Mouse (Mus musculus): ENCODE measurements around the gene Mta1. TPM values are rescaled to one million over a fixed set of nuclear protein-coding genes. Genes with fewer than 3 reads are reported as not detected.

Mta1 gene
- polyA plus RNA-seq, 1 experiment from 2014 or later = 22.0 TPM

GRCm38 (mm10) chr12:113152272-113152661, 54.2 kb downstream of the Mta1 start:
- DNase-seq (no peak), ATAC-seq (ENCODE audit: low FRiP score, low TSS enrichment) (no peak)
- Histone ChIP-seq H3K27ac (replicated peaks; ENCODE audit: low read depth, low read length) (no peak overlapping the region), H3K36me3 (ENCODE audit: control insufficient read depth, insufficient read depth, low read length) (no peaks in the 10 kb centered on the region), H3K4me2 (ENCODE audit: low read length) (peak overlapping the region; percentile 58), H3K4me3 (replicated peaks; ENCODE audit: low read depth, low read length) (peak overlapping the region; percentile 30), H3K27me3 (ENCODE audit: control insufficient read depth, insufficient read depth, low read length) (peaks cover 14% of the 10 kb centered on the region; the same call in 1 of the 2 replicates), H3K9ac (replicated peaks; ENCODE audit: low read length) (no peak overlapping the region; the same call in 1 of the 2 replicates), H3K4me1 (ENCODE audit: control insufficient read depth, insufficient read depth, low read length) (peaks cover 20% of the 10 kb centered on the region), H3K9me3 (ENCODE audit: control insufficient read depth, low read length) (no peaks in the 10 kb centered on the region)
- WGBS = 32% methylated on average over 19 of the region's 19 CpGs

- H3K36me3 ChIP-seq (ENCODE audit: control insufficient read depth, insufficient read depth, low read length) = no peaks in the 10 kb centered on the region
- H3K27ac ChIP-seq (replicated peaks; ENCODE audit: low read depth, low read length) = no peak overlapping the region
- no peak for ATAC-seq (ENCODE audit: low FRiP score, low TSS enrichment)
- no peak overlapping the region for H3K9ac ChIP-seq (replicated peaks; ENCODE audit: low read length)
- H3K4me2 ChIP-seq (ENCODE audit: low read length) = no peak overlapping the region
- H3K4me1 ChIP-seq (ENCODE audit: control insufficient read depth, insufficient read depth, low read length) = peaks cover 20% of the 10 kb centered on the region
- no peak for DNase-seq
- 77% methylated on average over 6 of the region's 6 CpGs for WGBS
- no peak overlapping the region for H3K4me3 ChIP-seq (replicated peaks; ENCODE audit: low read depth, low read length)
- H3K9me3 ChIP-seq (ENCODE audit: control insufficient read depth, low read length) = no peaks in the 10 kb centered on the region
- H3K27me3 ChIP-seq (ENCODE audit: control insufficient read depth, insufficient read depth, low read length) = peaks cover 14% of the 10 kb centered on the region; the same call in 1 of the 2 replicates
These were observed 55.0 kb downstream of the Mta1 start for GRCm38 (mm10) chr12:113152991-113153525.

DNA sequence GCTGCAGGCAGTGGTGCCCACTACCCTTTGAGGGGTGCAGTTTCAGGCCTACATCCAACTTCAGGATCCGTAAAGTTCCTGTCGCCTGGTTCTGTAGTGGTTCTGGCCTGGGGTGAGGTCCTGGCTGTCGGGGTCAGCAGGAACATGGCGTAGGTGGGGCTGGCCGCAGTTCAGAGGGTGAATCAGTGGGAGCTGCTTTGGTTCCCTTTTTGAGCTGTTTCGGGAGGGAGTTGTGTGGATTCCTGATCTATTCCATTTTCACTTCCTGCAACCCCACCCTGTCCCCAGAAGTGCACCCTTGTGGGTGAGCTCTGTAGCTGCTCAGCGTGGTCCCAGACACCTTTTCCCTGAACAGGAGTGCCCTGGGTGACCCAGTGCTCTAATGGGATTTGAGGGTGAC, 55.9 kb downstream of the Mta1 start:
- 92% methylated on average over 7 of the region's 7 CpGs for WGBS
- no peak overlapping the region for H3K9ac ChIP-seq (replicated peaks; ENCODE audit: low read length)

DNA sequence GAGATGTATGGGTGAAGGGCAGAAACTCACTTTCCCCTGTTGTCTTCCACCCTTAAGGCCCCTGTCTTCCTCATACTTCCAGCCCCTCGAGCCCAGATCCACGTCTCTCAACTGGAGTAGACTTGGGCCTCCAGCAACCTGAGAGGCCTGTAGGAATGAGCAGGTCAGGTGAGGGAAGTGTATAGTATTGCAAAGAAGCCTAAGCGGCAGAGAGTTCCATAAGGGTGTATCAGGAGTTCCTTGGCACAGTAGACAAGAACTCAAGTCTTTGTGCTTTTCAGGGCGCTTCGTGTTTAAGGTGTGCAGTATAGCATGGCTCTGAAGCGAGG, 56.6 kb downstream of the Mta1 start:
- Histone ChIP-seq H3K9me3 (ENCODE audit: control insufficient read depth, low read length) (no peaks in the 10 kb centered on the region), H3K27me3 (ENCODE audit: control insufficient read depth, insufficient read depth, low read length) (peaks cover 14% of the 10 kb centered on the region; the same call in 1 of the 2 replicates), H3K9ac (replicated peaks; ENCODE audit: low read length) (0 out of 2 replicates have a peak overlapping the region, but pooled peaks have one; percentile 47), H3K36me3 (ENCODE audit: control insufficient read depth, insufficient read depth, low read length) (no peaks in the 10 kb centered on the region), H3K4me1 (ENCODE audit: control insufficient read depth, insufficient read depth, low read length) (peaks cover 20% of the 10 kb centered on the region), H3K4me3 (replicated peaks; ENCODE audit: low read depth, low read length) (0 out of 2 replicates have a peak overlapping the region, but pooled peaks have one; percentile 61), H3K4me2 (ENCODE audit: low read length) (peak overlapping the region; percentile 75), H3K27ac (replicated peaks; ENCODE audit: low read depth, low read length) (no peak overlapping the region)
- 80% methylated on average over 6 of the region's 6 CpGs for WGBS
- DNase-seq (no peak), ATAC-seq (ENCODE audit: low FRiP score, low TSS enrichment) (no peak)

More for the DNA sequence above, 55.9 kb downstream of the Mta1 start:
- Histone ChIP-seq H3K27me3 (ENCODE audit: control insufficient read depth, insufficient read depth, low read length) (peaks cover 14% of the 10 kb centered on the region; the same call in 1 of the 2 replicates), H3K27ac (replicated peaks; ENCODE audit: low read depth, low read length) (no peak overlapping the region), H3K36me3 (ENCODE audit: control insufficient read depth, insufficient read depth, low read length) (no peaks in the 10 kb centered on the region), H3K4me3 (replicated peaks; ENCODE audit: low read depth, low read length) (no peak overlapping the region), H3K4me2 (ENCODE audit: low read length) (no peak overlapping the region), H3K9me3 (ENCODE audit: control insufficient read depth, low read length) (no peaks in the 10 kb centered on the region), H3K4me1 (ENCODE audit: control insufficient read depth, insufficient read depth, low read length) (peaks cover 20% of the 10 kb centered on the region)
- ATAC-seq (ENCODE audit: low FRiP score, low TSS enrichment) (no peak), DNase-seq (no peak)

GRCm38 (mm10) chr12:113155076-113155771, 57.1 kb downstream of the Mta1 start:
- H3K4me3 ChIP-seq (replicated peaks; ENCODE audit: low read depth, low read length) = peak overlapping the region; percentile 61
- H3K27ac ChIP-seq (replicated peaks; ENCODE audit: low read depth, low read length) = peak overlapping the region; percentile 61
- ATAC-seq (ENCODE audit: low FRiP score, low TSS enrichment) (peak; percentile 3; the same call in 1 of the 2 replicates), DNase-seq (no peak)
- H3K4me1 ChIP-seq (ENCODE audit: control insufficient read depth, insufficient read depth, low read length) = peaks cover 20% of the 10 kb centered on the region
- H3K9me3 ChIP-seq (ENCODE audit: control insufficient read depth, low read length) = no peaks in the 10 kb centered on the region
- 5% methylated on average over 32 of the region's 32 CpGs for WGBS
- peak overlapping the region; percentile 75 for H3K4me2 ChIP-seq (ENCODE audit: low read length)
- peak overlapping the region; percentile 47 for H3K9ac ChIP-seq (replicated peaks; ENCODE audit: low read length)
- H3K36me3 ChIP-seq (ENCODE audit: control insufficient read depth, insufficient read depth, low read length) = no peaks in the 10 kb centered on the region
- peaks cover 14% of the 10 kb centered on the region; the same call in 1 of the 2 replicates for H3K27me3 ChIP-seq (ENCODE audit: control insufficient read depth, insufficient read depth, low read length)

- WGBS = under 1% methylated on average over 46 of the region's 46 CpGs
- peak within 1 kb of the TSS; percentile 85 for H3K4me2 ChIP-seq (ENCODE audit: low read length)
- peak within 1 kb of the TSS; percentile 61 for H3K4me3 ChIP-seq (replicated peaks; ENCODE audit: low read depth, low read length)
- DNase-seq = peak; percentile 100
- H3K27me3 ChIP-seq (ENCODE audit: control insufficient read depth, insufficient read depth, low read length) = peaks cover 10% of the 10 kb centered on the region; the same call in 1 of the 2 replicates
- H3K36me3 ChIP-seq (ENCODE audit: control insufficient read depth, insufficient read depth, low read length) = no peaks in the 10 kb centered on the region
- ATAC-seq (ENCODE audit: low FRiP score, low TSS enrichment) = peak; percentile 97
- no peaks in the 10 kb centered on the region for H3K9me3 ChIP-seq (ENCODE audit: control insufficient read depth, low read length)
- H3K4me1 ChIP-seq (ENCODE audit: control insufficient read depth, insufficient read depth, low read length) = peaks cover 20% of the 10 kb centered on the region
- H3K27ac ChIP-seq (replicated peaks; ENCODE audit: low read depth, low read length) = peak within 1 kb of the TSS; percentile 61
- peak within 1 kb of the TSS; percentile 48 for H3K9ac ChIP-seq (replicated peaks; ENCODE audit: low read length)
These were observed 57.9 kb downstream of the Mta1 start, which contains the start of gene Tedc1 for GRCm38 (mm10) chr12:113155887-113156539. Tedc1 (plus strand) TSS chr12:113156421.

DNA sequence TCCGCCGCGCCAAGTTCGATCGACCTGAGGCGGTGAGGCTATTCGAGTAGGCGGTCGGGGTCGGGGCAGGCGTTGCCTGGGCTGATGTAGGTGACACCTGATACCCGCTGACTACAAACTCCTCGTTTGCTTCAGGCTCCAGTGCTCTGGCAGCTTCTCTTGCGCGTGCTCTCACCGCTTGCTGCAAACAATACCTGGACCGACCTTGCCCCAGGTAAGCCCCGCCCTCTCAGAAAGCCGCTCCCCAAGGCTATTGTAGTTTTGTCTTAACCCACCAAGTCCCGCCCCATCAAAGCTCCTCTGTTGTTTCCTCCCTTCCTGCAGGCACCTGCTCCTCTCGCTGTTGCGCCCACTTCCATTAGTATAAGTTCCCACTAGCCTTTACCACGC, 58.5 kb downstream of the Mta1 start:
- DNase-seq = no peak
- Histone ChIP-seq H3K4me2 (ENCODE audit: low read length) (peak overlapping the region; percentile 85), H3K9ac (replicated peaks; ENCODE audit: low read length) (peak overlapping the region; percentile 48), H3K4me1 (ENCODE audit: control insufficient read depth, insufficient read depth, low read length) (peaks cover 19% of the 10 kb centered on the region), H3K4me3 (replicated peaks; ENCODE audit: low read depth, low read length) (peak overlapping the region; percentile 61), H3K27ac (replicated peaks; ENCODE audit: low read depth, low read length) (no peak overlapping the region), H3K36me3 (ENCODE audit: control insufficient read depth, insufficient read depth, low read length) (no peaks in the 10 kb centered on the region), H3K9me3 (ENCODE audit: control insufficient read depth, low read length) (no peaks in the 10 kb centered on the region), H3K27me3 (ENCODE audit: control insufficient read depth, insufficient read depth, low read length) (peaks cover 5% of the 10 kb centered on the region; the same call in 1 of the 2 replicates)
- ATAC-seq (ENCODE audit: low FRiP score, low TSS enrichment) = no peak
- WGBS = under 1% methylated on average over 23 of the region's 23 CpGs

GRCm38 (mm10) chr12:113157002-113157401, 58.9 kb downstream of the Mta1 start:
- no peaks in the 10 kb centered on the region for H3K9me3 ChIP-seq (ENCODE audit: control insufficient read depth, low read length)
- H3K4me3 ChIP-seq (replicated peaks; ENCODE audit: low read depth, low read length) = peak overlapping the region; percentile 61
- H3K27ac ChIP-seq (replicated peaks; ENCODE audit: low read depth, low read length) = no peak overlapping the region
- ATAC-seq (ENCODE audit: low FRiP score, low TSS enrichment) (no peak), DNase-seq (no peak)
- 0 out of 2 replicates have a peak, but pooled peaks cover 3% of the 10 kb centered on the region for H3K36me3 ChIP-seq (ENCODE audit: control insufficient read depth, insufficient read depth, low read length)
- WGBS = 28% methylated on average over 8 of the region's 8 CpGs
- H3K27me3 ChIP-seq (ENCODE audit: control insufficient read depth, insufficient read depth, low read length) = peaks cover 4% of the 10 kb centered on the region; the same call in 1 of the 2 replicates
- H3K4me2 ChIP-seq (ENCODE audit: low read length) = peak overlapping the region; percentile 85
- H3K4me1 ChIP-seq (ENCODE audit: control insufficient read depth, insufficient read depth, low read length) = peaks cover 15% of the 10 kb centered on the region
- H3K9ac ChIP-seq (replicated peaks; ENCODE audit: low read length) = peak overlapping the region; percentile 48
